Mouse (Mus musculus) gastrocnemius, adult 8-10 months (tissue): Measurements from ENCODE around the gene Tmem198. TPM values are rescaled to one million over a fixed set of nuclear protein-coding genes. Genes with fewer than 3 reads are reported as not detected.

Experiments
- DNase-seq, 2 experiments: peaks; one replicate each; pipeline ENCODE4 v3.0.0; 2022; ENCODE audit warnings: low spot score in 2 of 2
- total RNA-seq, 4 experiments: library from RNA; stranded (reverse); gene quantifications; 2 replicates each; pipeline ENCODE4 v1.2.4; 2022

Gene Tmem198
- total RNA-seq, 4 experiments from 2014 or later, result not detected

DNA sequence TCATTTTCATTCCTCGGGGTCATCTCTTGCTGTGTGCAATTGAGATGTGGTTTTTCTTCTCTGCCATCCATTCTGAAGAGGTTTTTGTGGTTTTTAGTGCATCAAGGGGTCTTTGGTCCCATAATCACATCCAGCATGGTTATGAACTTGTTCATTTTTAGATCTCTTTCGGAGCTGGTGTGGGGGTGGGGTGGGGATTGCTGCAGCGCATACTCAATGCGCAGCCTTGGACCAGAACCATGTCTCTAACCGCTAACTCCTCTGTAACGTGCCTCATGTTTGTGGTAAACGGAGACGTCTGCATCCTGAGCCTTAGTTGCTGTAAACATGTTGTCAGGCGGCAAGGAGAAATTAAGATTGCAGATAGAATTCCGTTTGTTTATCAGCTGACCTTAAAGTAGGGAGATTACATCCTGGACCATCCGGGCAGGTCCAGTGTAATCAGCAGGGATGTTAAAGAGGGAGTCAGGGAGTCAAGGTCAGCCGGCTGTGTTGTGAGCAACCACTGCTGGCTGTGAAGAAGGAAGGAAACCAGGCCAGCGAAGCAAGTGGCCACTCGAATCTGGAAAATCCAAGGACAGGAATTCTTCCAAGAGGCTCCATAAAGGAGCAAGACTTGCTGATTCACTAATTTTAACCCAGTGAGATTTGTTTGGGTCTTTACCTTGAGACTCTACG lies 37.5 kb downstream of the Tmem198 start:
- DNase-seq, result no peak

GRCm38 (mm10) chr1:75517984-75518383 lies 38.7 kb downstream of the Tmem198 start:
- no peak for DNase-seq

DNA sequence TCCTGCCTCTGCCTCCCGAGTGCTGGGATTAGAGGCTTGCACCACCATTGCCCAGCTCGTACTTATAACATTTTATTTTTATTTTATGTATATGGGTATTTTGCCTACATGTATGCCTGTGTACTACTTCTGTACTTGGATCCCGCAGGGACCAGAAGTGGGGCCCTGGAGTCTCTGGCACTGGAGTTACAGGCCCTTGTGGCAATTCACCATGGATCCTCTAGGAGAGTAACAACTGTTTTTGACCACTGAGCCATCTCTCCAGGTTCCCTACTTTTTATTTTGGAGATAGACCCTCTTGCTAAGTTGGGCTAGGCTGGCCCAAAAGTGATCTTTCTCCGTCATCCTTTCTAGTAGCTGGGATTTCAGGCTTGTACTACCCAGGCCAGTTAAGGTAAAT lies 39.1 kb downstream of the Tmem198 start:
- DNase-seq, result no peak

DNA sequence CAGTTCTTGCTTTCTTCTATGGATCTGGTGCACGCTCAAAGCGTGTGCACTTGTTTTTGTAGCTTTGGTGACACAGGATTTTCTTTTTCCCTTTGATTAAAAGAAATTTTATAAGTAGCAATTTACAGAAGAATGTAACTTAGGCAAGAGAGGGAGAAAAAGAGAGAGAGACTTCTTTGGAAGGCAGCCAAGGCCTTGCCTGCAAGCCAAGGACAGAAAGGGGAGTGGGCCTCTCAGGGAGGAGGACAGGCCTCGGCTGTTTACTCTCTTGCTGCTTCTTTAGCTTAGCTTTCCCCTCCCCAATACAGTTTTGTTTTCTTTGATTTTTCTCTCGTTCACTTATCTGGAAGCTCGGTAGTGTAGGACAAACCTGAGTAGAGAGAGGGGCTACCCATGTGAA lies 40.2 kb downstream of the Tmem198 start:
- no peak for DNase-seq

- DNase-seq, result peak; percentile 89 to 93
These were observed 42.1 kb downstream of the Tmem198 start, which contains the start of gene Stk11ip for GRCm38 (mm10) chr1:75521321-75522031. TSS of gene Stk11ip (plus strand) at chr1:75521529.

DNA sequence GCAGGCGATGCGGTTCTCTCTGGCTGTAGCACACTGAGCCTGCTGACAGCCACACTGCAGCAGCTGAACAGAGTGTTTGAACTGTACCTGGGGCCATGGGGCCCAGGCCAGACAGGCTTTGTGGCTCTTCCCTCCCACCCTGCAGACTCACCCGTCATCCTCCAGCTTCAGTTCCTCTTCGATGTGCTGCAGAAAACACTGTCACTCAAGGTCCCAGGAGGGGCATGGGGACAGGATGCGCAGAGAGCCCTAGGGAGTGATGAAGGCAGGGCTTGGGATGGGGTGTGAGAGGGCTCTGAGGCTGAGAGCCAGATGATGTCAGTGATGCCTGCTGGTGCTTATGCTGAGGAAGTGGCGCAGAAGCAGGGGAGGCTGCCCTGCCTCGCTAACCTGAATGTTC lies 45.3 kb downstream of the Tmem198 start:
- no peak for DNase-seq

- no peak for DNase-seq
These were observed 51.2 kb downstream of the Tmem198 start for GRCm38 (mm10) chr1:75530546-75530945.

- DNase-seq, result no peak
These were observed 53.2 kb downstream of the Tmem198 start for GRCm38 (mm10) chr1:75532280-75533172.

DNA sequence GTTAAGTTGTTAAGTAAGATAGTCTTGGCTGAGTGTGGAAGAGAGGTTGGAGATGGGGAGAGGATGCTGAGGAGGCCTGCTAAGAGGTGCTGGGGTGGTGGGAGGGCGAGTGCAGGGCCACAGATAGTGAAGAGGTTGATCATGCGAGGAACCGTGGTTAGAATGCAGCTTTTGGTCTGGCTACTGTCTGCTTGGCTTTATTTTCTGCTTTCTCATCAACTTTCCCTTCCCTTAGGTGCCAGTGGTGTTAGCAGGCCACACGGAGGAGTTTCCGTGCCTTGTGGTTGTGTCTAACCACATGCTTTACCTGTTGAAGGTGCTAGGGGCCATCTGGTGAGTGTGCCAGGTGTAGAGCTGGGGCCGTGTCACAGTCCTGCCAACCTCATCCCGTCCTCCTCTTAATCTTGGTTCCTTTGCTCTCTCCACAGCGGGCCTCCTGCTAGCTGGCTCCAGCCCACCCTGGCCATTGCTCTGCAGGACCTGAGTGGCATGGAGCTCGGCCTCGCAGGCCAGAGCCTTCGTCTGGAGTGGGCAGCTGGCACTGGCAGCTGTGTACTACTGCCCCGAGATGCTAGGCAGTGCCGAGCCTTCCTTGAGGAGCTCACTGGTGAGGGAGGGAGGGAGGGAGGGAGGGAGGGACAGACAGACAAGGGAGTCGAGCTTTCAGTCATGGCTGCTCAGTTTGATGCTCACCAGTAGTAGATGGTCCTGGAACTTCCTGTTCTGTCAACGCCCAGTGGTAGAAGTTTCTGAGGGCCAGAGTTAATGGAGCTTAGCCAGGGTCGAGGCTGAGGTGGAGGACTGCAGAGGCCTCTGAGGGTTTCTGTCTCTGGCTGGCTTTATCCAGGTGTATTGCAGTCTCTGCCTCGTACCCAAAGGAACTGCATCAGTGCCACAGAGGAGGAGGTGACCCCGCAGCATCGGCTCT lies 54.3 kb downstream of the Tmem198 start:
- DNase-seq, result no peak

Other genes with a start within 250 kb of the Tmem198 start
- gene A630095N17Rik, start 247.4 kb upstream of the Tmem198 start, total RNA-seq, result not detected
- gene Dnajb2, start 243.1 kb upstream of the Tmem198 start, total RNA-seq, result 10 to 100 TPM; 84.3 to 97.1 (median 85.1) TPM
- gene Ptprn, start 215.0 kb upstream of the Tmem198 start, total RNA-seq, result under 1 TPM in 3 of 4 experiments, not detected in 1; 0.07 to 0.31 (median 0.08) TPM
- not detected for gene Resp18, start 201.1 kb upstream of the Tmem198 start, total RNA-seq
- 10 to 100 TPM; 38.7 to 46.5 (median 44.1) TPM for gene Dnpep, start 161.5 kb upstream of the Tmem198 start, total RNA-seq
- gene Des, start 119.2 kb upstream of the Tmem198 start, total RNA-seq, result 1,000 to 10,000 TPM; 2,187 to 2,605 (median 2,481) TPM
- gene Speg, start 104.2 kb upstream of the Tmem198 start, total RNA-seq, result 100 to 1,000 TPM; 283 to 320 (median 317) TPM
- gene Gmppa, start 43.6 kb upstream of the Tmem198 start, total RNA-seq, result 10 to 100 TPM; 41.1 to 50.3 (median 42.8) TPM
- not detected for gene Asic4, start 29.1 kb upstream of the Tmem198 start, total RNA-seq
- gene Chpf, start 225 bp upstream of the Tmem198 start, total RNA-seq, result 1 to 10 TPM; 2.0 to 3.5 (median 2.5) TPM
- gene Obsl1, start 26.9 kb downstream of the Tmem198 start, total RNA-seq, result 10 to 100 TPM; 22.2 to 38.4 (median 28.3) TPM
- gene Inha, start 27.5 kb downstream of the Tmem198 start, total RNA-seq, result 1 to 10 TPM in 3 of 4 experiments, under 1 TPM in 1; 0.59 to 2.0 (median 1.5) TPM
- 1 to 10 TPM; 7.1 to 9.9 (median 8.8) TPM for gene Stk11ip, start 42.0 kb downstream of the Tmem198 start, total RNA-seq
- gene Slc4a3, start 66.7 kb downstream of the Tmem198 start, total RNA-seq, result 1 to 10 TPM; 4.8 to 9.8 (median 7.4) TPM